Mouse (Mus musculus) hindbrain, embryonic 16.5 days (tissue): ENCODE results near the gene Lsm2. TPM values are rescaled to one million over a fixed set of nuclear protein-coding genes. Genes with fewer than 3 reads are reported as not detected.
"Not testable (repeated sequence)": the region's sequence is repeated elsewhere in the genome, so short reads cannot be mapped to it uniquely, and the experiment has no call there.

Experiments
- ATAC-seq: fragments of 200-750 bp; cut with Nextera tagmentation; 2 replicates; pipeline ENCODE4 v1.8.0; 2017; ENCODE audit warnings: moderate TSS enrichment, moderate library complexity
- H3K27ac ChIP-seq: fragments of 300-500 bp; sonication (generic); 2 replicates; pipeline ENCODE4 v1.5.1; 2014; ENCODE audit warnings: low read depth, mild to moderate bottlenecking, control low read depth, low read length, moderate library complexity
- H3K27me3 ChIP-seq: fragments of 300-500 bp; sonication (generic); replicated peaks from 2 replicates; pipeline ENCODE4 v1.6.1; 2014; ENCODE audit warnings: low read length; ENCODE audit not compliant: control insufficient read depth, insufficient read depth
- H3K36me3 ChIP-seq: fragments of 300-500 bp; sonication (generic); 2 replicates; pipeline ENCODE4 v1.6.1; 2014; ENCODE audit warnings: mild to moderate bottlenecking, low read length, moderate library complexity, mixed read lengths; ENCODE audit not compliant: control insufficient read depth, insufficient read depth
- H3K4me1 ChIP-seq: fragments of 300-500 bp; sonication (generic); 2 replicates; pipeline ENCODE4 v1.6.1; 2014; ENCODE audit warnings: low read depth, low read length; ENCODE audit not compliant: control insufficient read depth, insufficient read depth
- H3K4me2 ChIP-seq: fragments of 300-500 bp; sonication (generic); 2 replicates; pipeline ENCODE4 v1.6.1; 2014; ENCODE audit warnings: mild to moderate bottlenecking, low read length, control low read depth, moderate library complexity
- H3K4me3 ChIP-seq: fragments of 300-500 bp; sonication (generic); 2 replicates; pipeline ENCODE4 v1.5.1; 2014; ENCODE audit warnings: mild to moderate bottlenecking, low read length, control low read depth, moderate library complexity
- H3K9ac ChIP-seq: fragments of 300-500 bp; sonication (generic); 2 replicates; pipeline ENCODE4 v1.6.1; 2014; ENCODE audit warnings: low read depth, mild to moderate bottlenecking, control low read depth, low read length, moderate library complexity
- H3K9me3 ChIP-seq: fragments of 300-500 bp; sonication (generic); 2 replicates; pipeline ENCODE4 v1.6.1; 2014; ENCODE audit warnings: mild to moderate bottlenecking, low read length, moderate library complexity; ENCODE audit not compliant: control insufficient read depth
- WGBS: fragments of 180-500 bp; shearing (Covaris S2); extraction: QIAGEN DNeasy Blood & Tissue Kit; methylation state at CpG from one replicate; pipeline ENCODE4 v1.1.7; 2014; 5-methylcytosine and 5-hydroxymethylcytosine counted together
- polyA plus RNA-seq: library from polyadenylated mRNA; unstranded; fragments of >200 nt; fragmentation: Nextera tagmentation; extraction: Ambion mirVana; gene quantifications from 2 replicates; pipeline ENCODE4 v1.2.1, GENCODE M21; 2015

The Lsm2 gene
- polyA plus RNA-seq, 1 experiment from 2014 or later, result 106 TPM

GRCm38 (mm10) chr17:34960702-34961493 is 20.8 kb upstream of the Lsm2 start:
- Histone ChIP-seq H3K27me3 (peaks cover 2% of the 10 kb centered on the region), H3K9ac (no peak overlapping the region), H3K9me3 (no peaks in the 10 kb centered on the region), H3K36me3 (no peaks in the 10 kb centered on the region), H3K27ac (no peak overlapping the region), H3K4me1 (peaks cover 2% of the 10 kb centered on the region; the same call in 1 of the 2 replicates), H3K4me2 (no peak overlapping the region), H3K4me3 (no peak overlapping the region)
- no peak for ATAC-seq

DNA sequence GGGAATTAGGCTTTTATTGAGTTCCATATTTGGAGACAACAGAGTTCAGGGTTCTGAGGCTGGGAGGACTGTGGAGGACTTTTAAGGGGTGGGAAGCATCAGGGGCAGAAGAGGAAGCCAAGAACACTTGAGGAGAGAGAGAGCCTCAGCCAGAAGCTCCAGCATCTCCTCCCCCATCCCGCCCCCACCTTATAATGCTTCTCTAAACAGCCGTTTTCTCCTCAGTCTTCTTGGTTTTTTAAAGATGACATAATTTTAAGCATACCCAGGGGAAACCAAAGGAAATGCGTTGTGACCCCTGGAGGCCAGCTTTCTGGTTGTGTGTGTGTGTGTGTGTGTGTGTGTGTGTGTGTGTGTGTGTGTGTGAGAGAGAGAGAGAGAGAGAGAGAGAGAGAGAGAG is 19.5 kb upstream of the Lsm2 start:
- Histone ChIP-seq H3K4me2 (no peak overlapping the region), H3K36me3 (no peaks in the 10 kb centered on the region), H3K4me3 (no peak overlapping the region), H3K9ac (no peak overlapping the region), H3K27me3 (peaks cover 2% of the 10 kb centered on the region), H3K9me3 (no peaks in the 10 kb centered on the region), H3K4me1 (peaks cover 2% of the 10 kb centered on the region; the same call in 1 of the 2 replicates), H3K27ac (no peak overlapping the region)
- ATAC-seq, result no peak
- 36% methylated on average over 3 of the region's 3 CpGs for WGBS

DNA sequence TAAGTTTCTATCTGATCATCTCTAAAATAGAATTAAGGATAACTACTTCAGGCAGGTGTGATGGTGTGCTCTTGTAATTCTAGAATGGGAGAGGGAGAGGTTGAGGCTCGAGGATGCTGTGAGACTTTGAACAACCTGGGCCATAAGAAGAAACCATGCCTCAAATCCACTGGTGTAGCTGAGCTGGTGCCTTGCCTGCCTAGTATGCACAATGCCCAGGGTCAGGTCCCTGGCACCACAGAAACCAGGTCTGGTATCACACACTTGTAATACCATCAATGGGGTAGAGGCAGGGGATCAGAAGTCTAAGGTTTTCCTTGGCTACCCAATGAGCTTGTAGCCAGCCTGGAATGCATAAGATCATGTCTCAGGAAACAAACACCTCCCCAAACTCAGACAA is 18.8 kb upstream of the Lsm2 start:
- H3K4me1 ChIP-seq, result peaks cover 2% of the 10 kb centered on the region; the same call in 1 of the 2 replicates
- ATAC-seq, result no peak
- H3K36me3 ChIP-seq, result no peaks in the 10 kb centered on the region
- no peak overlapping the region for H3K9ac ChIP-seq
- peaks cover 5% of the 10 kb centered on the region for H3K27me3 ChIP-seq
- 50% methylated on average over 1 of the region's 1 CpGs for WGBS
- no peak overlapping the region for H3K27ac ChIP-seq
- H3K4me3 ChIP-seq, result no peak overlapping the region
- no peaks in the 10 kb centered on the region for H3K9me3 ChIP-seq
- H3K4me2 ChIP-seq, result no peak overlapping the region

- H3K4me1 ChIP-seq, result peaks cover 2% of the 10 kb centered on the region; the same call in 1 of the 2 replicates
- no peak overlapping the region for H3K27ac ChIP-seq
- WGBS, result 31% methylated on average over 1 of the region's 1 CpGs
- no peaks in the 10 kb centered on the region for H3K36me3 ChIP-seq
- H3K27me3 ChIP-seq, result peaks cover 21% of the 10 kb centered on the region
- H3K9me3 ChIP-seq, result no peaks in the 10 kb centered on the region
- H3K4me2 ChIP-seq, result no peak overlapping the region
- no peak for ATAC-seq
- no peak overlapping the region for H3K4me3 ChIP-seq
- 0 out of 2 replicates have a peak overlapping the region, but pooled peaks have one; percentile 17 for H3K9ac ChIP-seq
Measured at GRCm38 (mm10) chr17:34964640-34965049, 17.0 kb upstream of the Lsm2 start.

GRCm38 (mm10) chr17:34965627-34966026 is 16.0 kb upstream of the Lsm2 start:
- Histone ChIP-seq H3K4me3 (no peak overlapping the region), H3K4me2 (no peak overlapping the region), H3K27me3 (peaks cover 23% of the 10 kb centered on the region), H3K27ac (no peak overlapping the region), H3K4me1 (no peaks in the 10 kb centered on the region), H3K9ac (no peak overlapping the region), H3K9me3 (no peaks in the 10 kb centered on the region), H3K36me3 (no peaks in the 10 kb centered on the region)
- ATAC-seq, result no peak
- 76% methylated on average over 5 of the region's 5 CpGs for WGBS

DNA sequence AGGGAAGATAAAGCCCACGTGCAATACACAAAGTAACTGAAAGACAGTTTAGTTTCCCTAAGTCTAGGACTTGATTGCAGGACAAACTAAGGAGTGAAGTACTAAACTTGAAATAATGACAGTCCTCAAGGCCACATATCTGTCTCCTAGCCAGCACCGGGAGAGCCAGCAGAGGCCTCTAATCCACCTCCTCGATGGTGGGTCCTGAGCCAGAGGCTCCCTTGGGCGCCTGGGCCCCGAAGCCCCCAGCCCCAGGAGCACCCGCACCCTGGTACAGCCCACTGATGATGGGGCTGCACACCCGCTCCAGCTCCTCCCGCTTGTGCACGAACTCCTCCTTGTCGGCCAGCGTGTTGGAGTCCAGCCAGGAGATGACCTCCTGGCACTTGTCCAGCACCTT is 11.8 kb upstream of the Lsm2 start, which contains the start of gene Gm20481:
Gm20481 (plus strand) TSS at position 91 of the 400 bp plus-strand sequence.
- not testable (repeated sequence) for H3K36me3 ChIP-seq, H3K9me3 ChIP-seq, H3K27ac ChIP-seq, H3K9ac ChIP-seq, H3K4me1 ChIP-seq, H3K4me3 ChIP-seq, ATAC-seq, H3K4me2 ChIP-seq
- peaks cover 21% of the 10 kb centered on the region for H3K27me3 ChIP-seq
- WGBS, result 67% methylated on average over 6 of the region's 11 CpGs

DNA sequence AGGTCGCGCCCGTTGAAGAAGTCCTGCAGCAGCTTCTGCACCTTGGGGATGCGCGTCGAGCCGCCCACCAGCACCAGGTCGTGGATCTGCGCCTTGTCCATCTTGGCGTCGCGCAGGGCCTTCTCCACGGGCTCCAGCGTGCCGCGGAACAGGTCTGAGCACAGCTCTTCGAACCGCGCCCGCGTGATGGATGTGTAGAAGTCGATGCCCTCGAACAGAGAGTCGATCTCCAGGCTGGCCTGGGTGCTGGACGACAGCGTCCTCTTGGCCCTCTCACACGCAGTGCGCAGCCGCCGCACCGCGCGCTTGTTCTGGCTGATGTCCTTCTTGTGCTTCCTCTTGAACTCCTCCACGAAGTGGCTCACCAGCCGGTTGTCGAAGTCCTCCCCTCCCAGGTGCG is 10.8 kb upstream of the Lsm2 start:
- not testable (repeated sequence) for ATAC-seq, H3K36me3 ChIP-seq, H3K27ac ChIP-seq, H3K4me1 ChIP-seq, H3K4me2 ChIP-seq, H3K9ac ChIP-seq, H3K4me3 ChIP-seq, H3K9me3 ChIP-seq
- peaks cover 21% of the 10 kb centered on the region for H3K27me3 ChIP-seq
- 35% methylated on average over 9 of the region's 37 CpGs for WGBS

DNA sequence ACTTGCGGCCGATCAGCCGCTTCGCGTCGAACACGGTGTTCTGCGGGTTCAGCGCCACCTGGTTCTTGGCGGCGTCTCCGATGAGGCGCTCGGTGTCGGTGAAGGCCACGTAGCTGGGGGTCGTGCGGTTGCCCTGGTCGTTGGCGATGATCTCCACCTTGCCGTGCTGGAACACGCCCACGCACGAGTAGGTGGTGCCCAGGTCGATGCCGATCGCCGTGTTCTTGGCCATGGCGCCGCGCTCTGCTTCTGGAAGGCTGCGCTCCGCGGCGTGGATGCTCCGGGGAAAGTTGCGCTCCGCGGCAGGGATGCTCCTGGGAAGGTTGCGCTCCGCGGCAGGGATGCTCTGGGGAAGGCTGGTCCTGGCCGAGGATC is 10.0 kb upstream of the Lsm2 start:
- H3K36me3 ChIP-seq, H3K27ac ChIP-seq, H3K9me3 ChIP-seq, H3K4me1 ChIP-seq: not testable (repeated sequence)
- WGBS, result 0% methylated on average over 7 of the region's 43 CpGs
- Histone ChIP-seq H3K27me3 (peaks cover 21% of the 10 kb centered on the region), H3K9ac (peak overlapping the region; percentile 52; the same call in 1 of the 2 replicates), H3K4me2 (peak overlapping the region; percentile 86), H3K4me3 (peak overlapping the region; percentile 41)
- ATAC-seq, result peak; percentile 72

DNA sequence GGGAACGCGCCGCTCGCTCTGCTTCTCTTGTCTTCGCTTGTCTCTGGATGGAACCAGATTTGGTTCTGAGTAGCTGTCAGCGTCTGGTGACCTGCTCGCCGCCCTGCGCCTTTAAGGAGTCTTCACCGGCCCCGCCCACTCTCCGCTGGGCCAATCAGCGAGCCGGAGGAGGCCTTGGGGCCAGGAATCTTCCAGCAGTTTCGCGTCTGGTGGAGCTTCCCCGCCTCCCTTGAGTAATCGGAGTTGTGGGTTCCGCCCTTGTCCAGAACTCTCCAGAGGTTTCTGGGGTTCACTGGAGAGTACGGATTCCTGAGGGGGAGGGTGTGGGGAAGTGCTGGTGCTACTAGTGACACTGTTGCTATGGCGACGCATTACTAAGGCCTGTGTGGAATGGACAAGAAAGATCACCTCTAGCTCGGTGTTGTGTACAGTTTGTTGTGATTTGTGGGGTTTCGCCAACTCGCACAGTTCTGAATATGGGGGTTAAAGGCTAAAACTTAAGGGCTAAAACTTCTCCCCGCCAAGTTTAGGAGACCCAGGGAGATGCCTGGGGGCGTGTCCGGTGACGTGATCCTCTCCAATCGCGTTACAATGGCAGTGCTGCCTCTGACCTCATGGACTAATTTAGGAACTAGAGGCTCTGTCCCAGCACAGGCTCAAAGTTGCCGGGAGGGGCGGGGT is 9.5 kb upstream of the Lsm2 start, which contains the start of the genes Hspa1a and Hspa1l:
Hspa1a (minus strand) TSS at position 88 of the 681 bp plus-strand sequence.
Hspa1l (plus strand) TSS at position 635 of the 681 bp plus-strand sequence.
- H3K36me3 ChIP-seq, H3K27ac ChIP-seq, H3K9me3 ChIP-seq, H3K4me1 ChIP-seq: not testable (repeated sequence)
- peak within 1 kb of the TSS; percentile 52 for H3K9ac ChIP-seq
- peak; percentile 95 for ATAC-seq
- under 1% methylated on average over 26 of the region's 33 CpGs for WGBS
- H3K4me2 ChIP-seq, result peak within 1 kb of the TSS; percentile 86
- peak within 1 kb of the TSS; percentile 41 for H3K4me3 ChIP-seq
- H3K27me3 ChIP-seq, result peaks cover 21% of the 10 kb centered on the region
